Mouse (Mus musculus): ENCODE data around the gene Vac14.

DNA sequence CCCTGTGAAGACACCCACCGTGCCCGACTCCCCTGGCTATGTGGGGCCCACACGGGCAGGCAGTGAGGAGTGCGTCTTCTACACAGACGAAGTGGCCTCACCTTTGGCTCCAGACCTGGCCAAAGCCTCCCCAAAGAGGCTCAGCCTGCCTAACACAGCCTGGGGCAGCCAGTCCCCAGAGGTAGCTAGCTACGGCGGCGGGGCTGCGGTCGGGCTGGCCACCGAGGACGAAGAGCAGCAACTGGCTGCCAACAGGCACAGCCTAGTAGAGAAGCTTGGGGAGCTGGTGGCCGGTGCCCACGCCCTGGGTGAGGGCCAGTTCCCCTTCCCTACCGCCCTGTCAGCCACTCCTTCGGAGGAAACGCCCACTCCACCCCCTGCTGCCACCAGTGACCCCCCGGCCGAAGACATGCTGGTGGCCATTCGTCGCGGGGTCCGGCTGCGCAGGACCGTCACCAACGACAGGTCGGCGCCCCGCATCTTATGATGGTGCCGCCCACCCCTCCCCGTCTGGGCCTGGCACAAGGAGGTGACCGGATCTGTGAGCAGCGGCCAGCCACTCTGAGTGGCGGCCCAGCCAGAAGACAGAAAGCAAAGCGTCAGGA lies 120.3 kb downstream of the Vac14 start:
- TF ChIP-seq ZC3H11A (IDR thresholded peaks at IDR 0.05; ENCODE audit: borderline replicate concordance, low read depth, low read length) = no peak
- no peak for TF ChIP-seq MAFK (IDR thresholded peaks at IDR 0.05; ENCODE audit: insufficient read depth, low read depth, low read length)
- TF ChIP-seq ZNF384 (IDR thresholded peaks at IDR 0.05; ENCODE audit: low read depth, low read length) = no peak
- no peak for TF ChIP-seq CHD2 (IDR thresholded peaks at IDR 0.05; ENCODE audit: low read depth, low read length)
- no peak for TF ChIP-seq HCFC1 (IDR thresholded peaks at IDR 0.05; ENCODE audit: borderline replicate concordance, insufficient read depth, low read length)
